Mouse (Mus musculus) kidney, embryonic 15.5 days (tissue): ENCODE measurements around the gene Snx19. TPM values are rescaled to one million over a fixed set of nuclear protein-coding genes. Genes with fewer than 3 reads are reported as not detected.
A peak's percentile ranks its signal among the peaks of the same experiment; 100 is the strongest.

Source experiments
- ATAC-seq: fragments of 200-750 bp; cut with Nextera tagmentation; replicated peaks from 2 replicates; pipeline ENCODE4 v1.8.0; 2017; ENCODE audit warnings: moderate TSS enrichment; ENCODE audit not compliant: low FRiP score
- H3K27ac ChIP-seq: fragments of 300-500 bp; sonication (generic); 2 replicates; pipeline ENCODE4 v1.5.1; 2015; ENCODE audit warnings: mild to moderate bottlenecking, inconsistent platforms
- H3K27me3 ChIP-seq: fragments of 300-500 bp; sonication (generic); 2 replicates; pipeline ENCODE4 v1.6.1; 2015; ENCODE audit warnings: inconsistent platforms
- H3K36me3 ChIP-seq: fragments of 300-500 bp; sonication (generic); 2 replicates; pipeline ENCODE4 v1.6.1; 2015; ENCODE audit warnings: inconsistent platforms
- H3K4me1 ChIP-seq: fragments of 300-500 bp; sonication (generic); 2 replicates; pipeline ENCODE4 v1.6.1; 2015; ENCODE audit warnings: inconsistent platforms
- H3K4me2 ChIP-seq: fragments of 300-500 bp; sonication (generic); 2 replicates; pipeline ENCODE4 v1.6.1; 2015; ENCODE audit warnings: moderate library complexity, mild to moderate bottlenecking, inconsistent platforms
- H3K4me3 ChIP-seq: fragments of 300-500 bp; sonication (generic); replicated peaks from 2 replicates; pipeline ENCODE4 v1.5.1; 2015; ENCODE audit warnings: mild to moderate bottlenecking, inconsistent platforms
- H3K9ac ChIP-seq: fragments of 300-500 bp; sonication (generic); 2 replicates; pipeline ENCODE4 v1.6.1; 2015; ENCODE audit warnings: mild to moderate bottlenecking, inconsistent platforms
- H3K9me3 ChIP-seq: fragments of 300-500 bp; sonication (generic); replicated peaks from 2 replicates; pipeline ENCODE4 v1.6.1; 2016; ENCODE audit warnings: inconsistent platforms
- WGBS: fragments of 180-500 bp; shearing (Covaris S2); methylation state at CpG from one replicate; pipeline ENCODE4 v1.1.7; 2015; ENCODE audit warnings: mixed read lengths; 5-methylcytosine and 5-hydroxymethylcytosine counted together
- polyA plus RNA-seq: library from polyadenylated mRNA; unstranded; fragments of >200 nt; fragmentation: Nextera tagmentation; extraction: Ambion mirVana; gene quantifications from 2 replicates; pipeline ENCODE4 v1.2.1, GENCODE M21; 2015

Gene Snx19
- polyA plus RNA-seq: 18.9 and 20.0 TPM in 2 replicates

- H3K4me3 ChIP-seq: peak within 1 kb of the TSS; percentile 68
- H3K36me3 ChIP-seq: peaks cover 3% of the 10 kb centered on the region; the same call in 1 of the 2 replicates
- H3K4me2 ChIP-seq: peak within 1 kb of the TSS; percentile 76
- WGBS: 2% methylated on average over 53 of the region's 53 CpGs
- peaks cover 34% of the 10 kb centered on the region for H3K4me1 ChIP-seq
- H3K27me3 ChIP-seq: no peaks in the 10 kb centered on the region
- H3K9me3 ChIP-seq: no peaks in the 10 kb centered on the region
- H3K27ac ChIP-seq: peak within 1 kb of the TSS; percentile 69
- ATAC-seq: peak; percentile 96
- H3K9ac ChIP-seq: peak within 1 kb of the TSS; percentile 76
These were observed at the start of gene Snx19 for GRCm38 (mm10) chr9:30426882-30427632. TSS of gene Snx19 (plus strand) at chr9:30427108.

DNA sequence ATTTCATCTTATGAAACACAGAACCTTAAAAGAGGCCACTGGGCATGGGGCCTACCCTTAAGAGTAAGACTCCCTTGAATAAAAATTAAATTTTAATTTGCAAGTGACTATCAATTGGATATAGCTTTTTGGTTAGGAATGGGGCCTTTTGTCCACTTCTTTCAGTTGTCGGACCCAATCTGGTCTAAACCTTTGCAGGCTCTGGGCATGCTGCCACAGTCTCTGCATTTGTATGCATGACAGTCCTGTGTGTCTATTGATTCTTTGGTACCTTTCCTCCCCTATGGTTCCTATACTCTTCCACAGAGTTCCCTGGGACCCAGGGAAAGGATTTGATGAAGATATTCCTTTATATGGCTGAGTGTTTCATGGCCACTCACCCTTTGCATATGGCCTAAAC, 26.1 kb upstream of the Snx19 start:
- H3K4me3 ChIP-seq: no peak overlapping the region
- no peak overlapping the region for H3K4me2 ChIP-seq
- no peaks in the 10 kb centered on the region for H3K9me3 ChIP-seq
- WGBS: 100% methylated on average over 1 of the region's 1 CpGs
- ATAC-seq: no peak
- H3K27ac ChIP-seq: no peak overlapping the region
- no peaks in the 10 kb centered on the region for H3K27me3 ChIP-seq
- no peaks in the 10 kb centered on the region for H3K4me1 ChIP-seq
- H3K9ac ChIP-seq: no peak overlapping the region
- H3K36me3 ChIP-seq: no peaks in the 10 kb centered on the region

DNA sequence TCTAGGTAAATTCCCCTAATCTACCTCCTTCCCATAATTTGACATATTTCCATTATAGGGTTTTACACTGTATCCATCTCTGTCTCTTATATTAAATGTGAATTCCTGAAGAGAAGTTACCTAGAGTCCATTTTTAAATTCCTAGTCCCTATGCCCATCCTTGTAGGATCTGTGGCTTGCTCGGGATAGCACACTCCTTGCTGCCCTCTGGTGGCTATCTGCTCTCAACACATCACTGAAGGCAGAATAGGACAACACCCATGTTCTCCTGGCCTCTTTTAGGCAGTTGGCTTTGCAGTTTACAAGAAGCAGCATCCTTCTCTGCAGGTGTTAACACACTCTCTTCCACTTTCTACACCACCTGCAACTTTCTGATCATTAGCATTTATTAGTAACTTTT, 4.0 kb upstream of the Snx19 start:
- Histone ChIP-seq H3K4me2 (no peak overlapping the region), H3K4me3 (no peak overlapping the region), H3K4me1 (peaks cover 6% of the 10 kb centered on the region), H3K27me3 (no peaks in the 10 kb centered on the region), H3K9me3 (no peaks in the 10 kb centered on the region), H3K9ac (no peak overlapping the region), H3K36me3 (no peaks in the 10 kb centered on the region), H3K27ac (no peak overlapping the region)
- no peak for ATAC-seq
- 5% methylated on average over 1 of the region's 1 CpGs for WGBS

DNA sequence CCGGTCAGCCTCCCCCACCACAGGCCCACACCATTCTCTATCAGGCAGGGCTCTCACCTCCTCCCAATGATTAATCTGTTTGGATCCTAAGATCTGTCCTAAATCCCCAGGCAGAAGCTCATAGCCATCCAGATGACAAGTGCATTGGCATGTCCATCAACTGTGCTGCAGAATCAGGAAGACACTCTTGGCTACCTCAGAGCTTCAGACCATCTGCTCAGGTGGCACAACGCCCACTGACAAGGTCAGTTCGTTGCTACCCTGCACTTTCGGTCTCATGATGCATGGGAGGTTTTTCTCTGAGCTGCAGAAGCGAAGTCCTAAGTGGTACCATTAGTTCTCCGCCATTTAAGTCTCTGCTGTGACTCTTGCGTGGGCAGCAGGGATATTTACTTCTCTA, 1.7 kb upstream of the Snx19 start:
- Histone ChIP-seq H3K9me3 (no peaks in the 10 kb centered on the region), H3K4me1 (peaks cover 26% of the 10 kb centered on the region), H3K27me3 (no peaks in the 10 kb centered on the region), H3K4me2 (no peak overlapping the region), H3K9ac (no peak overlapping the region), H3K4me3 (no peak overlapping the region), H3K27ac (no peak overlapping the region), H3K36me3 (no peaks in the 10 kb centered on the region)
- WGBS: 79% methylated on average over 7 of the region's 7 CpGs
- no peak for ATAC-seq

GRCm38 (mm10) chr9:30428231-30428630, 1.3 kb downstream of the Snx19 start:
- Histone ChIP-seq H3K27ac (no peak overlapping the region), H3K27me3 (no peaks in the 10 kb centered on the region), H3K4me2 (peak overlapping the region; percentile 76), H3K9me3 (no peaks in the 10 kb centered on the region), H3K36me3 (peaks cover 15% of the 10 kb centered on the region), H3K4me3 (peak overlapping the region; percentile 68; the same call in 1 of the 2 replicates), H3K4me1 (peaks cover 34% of the 10 kb centered on the region), H3K9ac (no peak overlapping the region)
- no peak for ATAC-seq
- WGBS: 79% methylated on average over 5 of the region's 5 CpGs

GRCm38 (mm10) chr9:30430447-30430846, 3.5 kb downstream of the Snx19 start:
- H3K4me1 ChIP-seq: peaks cover 34% of the 10 kb centered on the region
- no peak overlapping the region for H3K4me3 ChIP-seq
- H3K9me3 ChIP-seq: no peaks in the 10 kb centered on the region
- no peaks in the 10 kb centered on the region for H3K27me3 ChIP-seq
- no peak for ATAC-seq
- no peak overlapping the region for H3K27ac ChIP-seq
- peak overlapping the region; percentile 2; the same call in 1 of the 2 replicates for H3K4me2 ChIP-seq
- 63% methylated on average over 5 of the region's 5 CpGs for WGBS
- H3K36me3 ChIP-seq: peaks cover 33% of the 10 kb centered on the region
- no peak overlapping the region for H3K9ac ChIP-seq

- peaks cover 34% of the 10 kb centered on the region for H3K4me1 ChIP-seq
- H3K9me3 ChIP-seq: no peaks in the 10 kb centered on the region
- H3K36me3 ChIP-seq: peaks cover 48% of the 10 kb centered on the region
- H3K27ac ChIP-seq: no peak overlapping the region
- 93% methylated on average over 11 of the region's 11 CpGs for WGBS
- no peaks in the 10 kb centered on the region for H3K27me3 ChIP-seq
- H3K4me2 ChIP-seq: no peak overlapping the region
- no peak for ATAC-seq
- no peak overlapping the region for H3K4me3 ChIP-seq
- H3K9ac ChIP-seq: no peak overlapping the region
These were observed 5.0 kb downstream of the Snx19 start for GRCm38 (mm10) chr9:30431909-30432308.

- Histone ChIP-seq H3K4me2 (no peak overlapping the region), H3K27me3 (no peaks in the 10 kb centered on the region), H3K4me3 (no peak overlapping the region), H3K4me1 (peaks cover 18% of the 10 kb centered on the region), H3K36me3 (peaks cover 66% of the 10 kb centered on the region), H3K27ac (no peak overlapping the region), H3K9me3 (no peaks in the 10 kb centered on the region), H3K9ac (no peak overlapping the region)
- 97% methylated on average over 4 of the region's 4 CpGs for WGBS
- ATAC-seq: no peak
These were observed 7.0 kb downstream of the Snx19 start for GRCm38 (mm10) chr9:30433914-30434313.

GRCm38 (mm10) chr9:30435902-30436585, 9.1 kb downstream of the Snx19 start:
- no peak overlapping the region for H3K4me3 ChIP-seq
- no peak overlapping the region for H3K4me2 ChIP-seq
- ATAC-seq: no peak
- H3K36me3 ChIP-seq: peaks cover 84% of the 10 kb centered on the region
- H3K27me3 ChIP-seq: no peaks in the 10 kb centered on the region
- H3K9me3 ChIP-seq: no peaks in the 10 kb centered on the region
- H3K27ac ChIP-seq: no peak overlapping the region
- no peak overlapping the region for H3K9ac ChIP-seq
- H3K4me1 ChIP-seq: 0 out of 2 replicates have a peak, but pooled peaks cover under 1% of the 10 kb centered on the region
- WGBS: 90% methylated on average over 8 of the region's 8 CpGs

DNA sequence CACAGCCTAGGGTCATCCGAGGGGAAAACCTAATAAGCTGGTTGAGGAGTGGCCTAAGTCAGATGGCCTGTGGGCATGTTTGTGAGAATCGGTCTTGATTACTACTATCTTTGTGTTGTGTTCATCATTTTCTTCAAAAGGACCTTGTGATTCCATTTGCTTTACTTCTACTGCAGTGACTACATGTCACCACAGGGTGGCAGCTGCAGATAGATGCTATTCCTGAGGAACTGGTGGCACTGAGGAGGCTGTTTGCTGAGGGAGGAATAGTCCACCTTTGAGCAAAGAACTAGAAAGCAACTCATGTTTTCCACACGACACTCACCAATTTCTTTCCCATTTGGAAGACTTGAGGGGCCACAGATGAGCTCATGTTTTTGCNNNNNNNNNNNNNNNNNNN, 11.6 kb downstream of the Snx19 start:
- WGBS: 64% methylated on average over 3 of the region's 3 CpGs
- Histone ChIP-seq H3K4me1 (no peaks in the 10 kb centered on the region), H3K4me2 (no peak overlapping the region), H3K9ac (no peak overlapping the region), H3K36me3 (peaks cover 94% of the 10 kb centered on the region), H3K27me3 (no peaks in the 10 kb centered on the region), H3K27ac (no peak overlapping the region), H3K9me3 (no peaks in the 10 kb centered on the region), H3K4me3 (no peak overlapping the region)
- ATAC-seq: no peak

DNA sequence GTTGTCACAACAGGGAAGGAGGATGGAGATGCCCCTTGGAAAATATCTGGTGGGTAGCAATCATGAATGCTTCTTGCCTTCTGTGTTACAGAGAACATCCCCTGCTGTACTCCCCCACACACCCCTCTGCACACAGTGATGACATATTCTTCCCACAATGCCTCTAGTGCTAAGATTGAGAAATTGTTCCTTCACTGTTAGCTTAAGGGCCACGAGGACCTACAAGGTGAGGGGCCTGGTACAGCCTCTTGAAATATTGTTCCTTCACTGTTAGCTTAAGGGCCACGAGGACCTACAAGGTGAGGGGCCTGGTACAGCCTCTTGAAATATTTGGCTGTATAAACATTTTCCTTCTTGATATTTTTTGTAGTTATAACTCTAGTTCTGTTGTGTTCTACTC, 14.9 kb downstream of the Snx19 start:
- no peak overlapping the region for H3K27ac ChIP-seq
- H3K4me3 ChIP-seq: no peak overlapping the region
- 83% methylated on average over 2 of the region's 2 CpGs for WGBS
- H3K9me3 ChIP-seq: no peaks in the 10 kb centered on the region
- no peak overlapping the region for H3K9ac ChIP-seq
- H3K4me1 ChIP-seq: peaks cover 10% of the 10 kb centered on the region
- H3K4me2 ChIP-seq: no peak overlapping the region
- H3K27me3 ChIP-seq: no peaks in the 10 kb centered on the region
- H3K36me3 ChIP-seq: peaks cover 87% of the 10 kb centered on the region
- no peak for ATAC-seq

GRCm38 (mm10) chr9:30445232-30446085, 18.6 kb downstream of the Snx19 start:
- Histone ChIP-seq H3K9me3 (no peaks in the 10 kb centered on the region), H3K27ac (peak overlapping the region; percentile 55), H3K4me3 (no peak overlapping the region), H3K9ac (no peak overlapping the region), H3K4me2 (no peak overlapping the region), H3K27me3 (no peaks in the 10 kb centered on the region), H3K4me1 (peaks cover 10% of the 10 kb centered on the region), H3K36me3 (peaks cover 75% of the 10 kb centered on the region)
- peak; percentile 91 for ATAC-seq
- WGBS: 44% methylated on average over 14 of the region's 14 CpGs
